Mouse (Mus musculus) CH12.LX (cell line): ENCODE measurements at regions not wholly inside any gene's neighbourhood (a gene's known extent, or its start where the extent isn't known, plus 50 kb on each side); places are given as distances from the start of the nearest gene placed in this dataset.

Experiments used
- DNase-seq: peaks from one replicate; pipeline ENCODE4 v3.0.0-alpha.2; 2013; ENCODE audit errors: extremely low read depth
- H3K27ac ChIP-seq: 2 replicates; pipeline ENCODE4 v1.5.1; 2012; ENCODE audit warnings: low read depth, mild to moderate bottlenecking, control low read depth, moderate library complexity; ENCODE audit not compliant: insufficient read depth
- H3K27me3 ChIP-seq: replicated peaks from 2 replicates; pipeline ENCODE3; 2012; ENCODE audit warnings: inconsistent platforms
- H3K36me3 ChIP-seq, 2 experiments: replicated peaks in 1 of 2; 2 replicates each; pipeline versions ENCODE3 to v1.6.1; 2012; ENCODE audit warnings: inconsistent platforms in 1 of 2, low read length in 1 of 2, mild to moderate bottlenecking in 1 of 2, mixed read lengths in 1 of 2, moderate library complexity in 1 of 2; ENCODE audit not compliant: control insufficient read depth in 1 of 2, insufficient read depth in 1 of 2
- H3K4me1 ChIP-seq, 2 experiments: 2 replicates each; pipeline ENCODE4 v1.6.1; 2012; ENCODE audit warnings: inconsistent platforms in 1 of 2, moderate library complexity in 1 of 2; ENCODE audit not compliant: insufficient read depth in 2 of 2, control insufficient read depth in 1 of 2
- H3K4me2 ChIP-seq: 2 replicates; pipeline ENCODE4 v1.6.1; 2012; ENCODE audit warnings: low read depth, mild to moderate bottlenecking, control low read depth; ENCODE audit not compliant: poor library complexity, insufficient read depth, severe bottlenecking
- H3K4me3 ChIP-seq, 3 experiments: fragments of 150-350 bp in 1 of 3; sonication (generic) in 1 of 3; replicated peaks in 1 of 3; 2 replicates each; pipeline versions ENCODE3 to v1.5.1; 2011 to 2012; ENCODE audit warnings: low read depth in 2 of 3, low read length in 2 of 3, mild to moderate bottlenecking in 2 of 3, moderate library complexity in 2 of 3, control low read depth in 1 of 3, improper control_type of control experiment in 1 of 3, inconsistent platforms in 1 of 3, mixed read lengths in 1 of 3; ENCODE audit not compliant: poor library complexity in 1 of 3
- H3K79me2 ChIP-seq: replicated peaks from 2 replicates; pipeline ENCODE4 v1.6.1; 2012; ENCODE audit warnings: mild to moderate bottlenecking, moderate library complexity; ENCODE audit not compliant: control insufficient read depth, poor library complexity, insufficient read depth, severe bottlenecking; ENCODE audit errors: extremely low read depth
- H3K9ac ChIP-seq: 2 replicates; pipeline ENCODE4 v1.6.1; 2012; ENCODE audit warnings: low read depth, mild to moderate bottlenecking, control low read depth, moderate library complexity; ENCODE audit not compliant: insufficient read depth
- H3K9me3 ChIP-seq: replicated peaks from 2 replicates; pipeline ENCODE3; 2012; ENCODE audit warnings: low read length, inconsistent platforms, mixed read lengths
- BHLHE40 ChIP-seq: IDR thresholded peaks from 2 replicates; pipeline ENCODE4 v1.6.1; 2011; ENCODE audit warnings: mild to moderate bottlenecking, low read depth, low read length, improper control_type of control experiment
- CHD2 ChIP-seq: IDR thresholded peaks from 2 replicates; pipeline ENCODE4 v1.6.1; 2011; ENCODE audit warnings: low read length, improper control_type of control experiment
- CTCF ChIP-seq, 2 experiments: IDR thresholded peaks in 1 of 2; conservative IDR thresholded peaks in 1 of 2; 2 replicates each; pipeline ENCODE4 v1.5.1; 2011 to 2012; ENCODE audit warnings: low read depth in 2 of 2, low read length in 2 of 2, improper control_type of control experiment in 1 of 2, inconsistent platforms in 1 of 2, mild to moderate bottlenecking in 1 of 2, moderate library complexity in 1 of 2
- E2F4 ChIP-seq: IDR thresholded peaks from 2 replicates; pipeline ENCODE4 v1.6.1; 2011; ENCODE audit warnings: low read depth, low read length, improper control_type of control experiment; ENCODE audit not compliant: insufficient replicate concordance
- ELF1 ChIP-seq: IDR thresholded peaks from 2 replicates; pipeline ENCODE4 v1.6.1; 2014; ENCODE audit warnings: low read depth, mild to moderate bottlenecking, inconsistent platforms, low read length, improper control_type of control experiment
- EP300 ChIP-seq: IDR thresholded peaks from 2 replicates; pipeline ENCODE4 v1.6.1; 2011; ENCODE audit warnings: low read length, improper control_type of control experiment
- ETS1 ChIP-seq: conservative IDR thresholded peaks from 2 replicates; pipeline ENCODE4 v1.6.1; 2012; ENCODE audit warnings: low read depth, mild to moderate bottlenecking, inconsistent platforms, low read length, improper control_type of control experiment, moderate library complexity
- IRF4 ChIP-seq: IDR thresholded peaks from 2 replicates; pipeline ENCODE4 v1.6.1; 2014; ENCODE audit warnings: low read depth, mild to moderate bottlenecking, inconsistent platforms, low read length, improper control_type of control experiment
- JUN ChIP-seq: IDR thresholded peaks from 2 replicates; pipeline ENCODE4 v1.6.1; 2011; ENCODE audit warnings: low read depth, mild to moderate bottlenecking, low read length, improper control_type of control experiment, moderate library complexity; ENCODE audit not compliant: insufficient read depth
- MAFK ChIP-seq: IDR thresholded peaks from 2 replicates; pipeline ENCODE4 v1.6.1; 2011; ENCODE audit warnings: low read length, improper control_type of control experiment; ENCODE audit not compliant: insufficient replicate concordance
- MEF2A ChIP-seq: IDR thresholded peaks from 2 replicates; pipeline ENCODE4 v1.6.1; 2014; ENCODE audit warnings: low read depth, mild to moderate bottlenecking, inconsistent platforms, low read length, improper control_type of control experiment, borderline replicate concordance
- MXI1 ChIP-seq: IDR thresholded peaks from 2 replicates; pipeline ENCODE4 v1.6.1; 2011; ENCODE audit warnings: mild to moderate bottlenecking, low read depth, low read length, improper control_type of control experiment
- MYC ChIP-seq: IDR thresholded peaks from 2 replicates; pipeline ENCODE4 v1.6.1; 2011; ENCODE audit warnings: low read depth, mild to moderate bottlenecking, improper control_type of control experiment, low read length
- PAX5 ChIP-seq: IDR thresholded peaks from 2 replicates; pipeline ENCODE4 v1.6.1; 2012; ENCODE audit warnings: low read length, inconsistent platforms, mixed read lengths
- POLR2A ChIP-seq: IDR thresholded peaks from 2 replicates; pipeline ENCODE4 v1.6.1; 2011; ENCODE audit warnings: low read depth, mild to moderate bottlenecking, improper control_type of control experiment, low read length
- RAD21 ChIP-seq: IDR thresholded peaks from 2 replicates; pipeline ENCODE4 v1.6.1; 2011; ENCODE audit warnings: low read depth, mild to moderate bottlenecking, low read length, improper control_type of control experiment, moderate library complexity
- RCOR1 ChIP-seq: conservative IDR thresholded peaks from 2 replicates; pipeline ENCODE4 v1.6.1; 2012; ENCODE audit warnings: low read depth, mild to moderate bottlenecking, inconsistent platforms, low read length, improper control_type of control experiment
- SIN3A ChIP-seq: IDR thresholded peaks from 2 replicates; pipeline ENCODE4 v1.6.1; 2012; ENCODE audit warnings: low read length, improper control_type of control experiment, inconsistent platforms
- SMC3 ChIP-seq: IDR thresholded peaks from 2 replicates; pipeline ENCODE4 v1.6.1; 2011; ENCODE audit warnings: low read depth, low read length, improper control_type of control experiment
- UBTF ChIP-seq: IDR thresholded peaks from 2 replicates; pipeline ENCODE4 v1.6.1; 2012; ENCODE audit warnings: low read depth, mild to moderate bottlenecking, inconsistent platforms, low read length, improper control_type of control experiment, moderate library complexity
- USF1 ChIP-seq: IDR thresholded peaks from 2 replicates; pipeline ENCODE4 v1.6.1; 2014; ENCODE audit warnings: low read depth, mild to moderate bottlenecking, inconsistent platforms, low read length, improper control_type of control experiment
- ZNF384 ChIP-seq: IDR thresholded peaks from 2 replicates; pipeline ENCODE4 v1.6.1; 2012; ENCODE audit warnings: low read depth, low read length, improper control_type of control experiment, inconsistent platforms
- dilution Hi-C: fragments of 300-500 bp; cut with MboI; formaldehyde crosslinking; loops from 2 replicates; pipeline ENCODE4 v1.14.3; 2020; ENCODE audit warnings: low sequenced_read_pairs; ENCODE audit not compliant: extremely low pct_unique_long_range_greater_than_20kb, extremely low pct_ligation_motif_present
- in situ Hi-C: fragments of 300-500 bp; cut with MboI; formaldehyde crosslinking; loops from 3 replicates; pipeline ENCODE4 v1.14.3; 2019; ENCODE audit warnings: low sequenced_read_pairs, low pct_ligation_motif_present, low pct_unique_long_range_greater_than_20kb, mixed read lengths

DNA sequence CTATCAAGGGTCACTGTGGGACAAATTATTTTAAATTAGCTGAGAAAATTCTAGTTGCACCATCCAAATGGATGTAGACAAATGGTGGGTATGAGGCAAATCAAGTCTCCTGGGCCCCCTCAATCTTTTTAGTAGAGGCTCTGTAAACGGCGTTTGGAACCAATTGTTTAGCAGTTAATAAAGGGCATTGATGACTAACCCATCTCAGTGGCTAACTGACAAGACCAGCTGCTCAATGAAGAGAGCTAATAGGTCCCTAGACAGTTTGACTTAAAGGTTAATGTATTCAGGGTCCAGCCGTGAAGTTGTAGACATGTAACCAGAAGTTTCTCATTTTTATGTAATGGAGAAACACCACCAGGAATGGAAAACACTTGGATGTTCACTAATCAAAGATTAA is 332.6 kb upstream of the Gm21961 start:
- dilution Hi-C loops: no loop called here
- in situ Hi-C loops: no loop called here
- TF ChIP-seq POLR2A: no peak
- TF ChIP-seq RAD21: no peak
- TF ChIP-seq CHD2: no peak
- no peak for TF ChIP-seq MEF2A
- no peak for TF ChIP-seq E2F4
- no peak for TF ChIP-seq JUN
- TF ChIP-seq BHLHE40: no peak
- no peak for TF ChIP-seq USF1
- TF ChIP-seq MAFK: no peak
- no peak for TF ChIP-seq PAX5
- TF ChIP-seq UBTF: no peak
- no peak for TF ChIP-seq SMC3
- no peak for TF ChIP-seq ETS1
- no peak for TF ChIP-seq ELF1
- TF ChIP-seq SIN3A: no peak
- TF ChIP-seq IRF4: no peak
- no peak for TF ChIP-seq EP300
- no peak for TF ChIP-seq MXI1
- no peak for TF ChIP-seq ZNF384
- Histone ChIP-seq H3K4me3 (no peak overlapping the region), H3K4me1 (no peaks in the 10 kb centered on the region), H3K9ac (no peak overlapping the region), H3K4me2 (no peak overlapping the region), H3K36me3 (no peaks in the 10 kb centered on the region), H3K27ac (no peak overlapping the region), H3K9me3 (no peaks in the 10 kb centered on the region), H3K27me3 (no peaks in the 10 kb centered on the region), H3K79me2 (no peaks in the 10 kb centered on the region)
- no peak for DNase-seq

DNA sequence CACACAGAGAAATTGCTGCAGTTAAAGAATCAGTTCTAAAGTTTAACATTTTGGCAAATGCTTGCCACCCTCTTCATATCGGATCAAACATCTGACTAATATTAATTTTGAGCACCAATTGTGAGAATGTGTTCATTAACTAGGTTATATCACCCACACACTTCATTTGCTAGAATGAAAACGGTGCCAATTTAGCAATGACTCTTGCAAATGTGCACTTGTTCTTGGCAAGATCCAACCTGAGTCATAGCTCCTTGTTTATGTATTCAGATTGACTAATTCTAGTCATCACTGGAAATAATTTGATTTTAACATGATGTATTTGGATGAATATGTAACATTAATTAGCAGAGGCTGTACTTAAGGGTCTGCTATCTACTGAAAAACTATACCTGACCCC is 327.8 kb upstream of the Gm21961 start:
- no peak for DNase-seq
- in situ Hi-C loops: no loop called here
- Histone ChIP-seq H3K9ac (no peak overlapping the region), H3K36me3 (no peaks in the 10 kb centered on the region), H3K27ac (no peak overlapping the region), H3K4me3 (no peak overlapping the region), H3K4me2 (no peak overlapping the region), H3K9me3 (no peaks in the 10 kb centered on the region), H3K79me2 (no peaks in the 10 kb centered on the region), H3K4me1 (no peaks in the 10 kb centered on the region), H3K27me3 (no peaks in the 10 kb centered on the region)
- dilution Hi-C loops: no loop called here
- TF ChIP-seq UBTF (no peak), POLR2A (no peak), MXI1 (no peak), RCOR1 (no peak), JUN (no peak), MYC (no peak), IRF4 (no peak), CTCF (conservative IDR thresholded peaks at IDR 0.05 in 1 of 2, IDR thresholded peaks at IDR 0.05 in 1 of 2; ENCODE audit: low read depth in 2 of 2, low read length in 2 of 2) (no peak)
